Mouse (Mus musculus) hindbrain, embryonic 16.5 days (tissue): ENCODE data around the gene Map3k20. TPM values are rescaled to one million over a fixed set of nuclear protein-coding genes. Genes with fewer than 3 reads are reported as not detected.

Experiments used
- ATAC-seq: fragments of 200-750 bp; cut with Nextera tagmentation; 2 replicates; pipeline ENCODE4 v1.8.0; 2017; ENCODE audit warnings: moderate TSS enrichment, moderate library complexity
- H3K27ac ChIP-seq: fragments of 300-500 bp; sonication (generic); 2 replicates; pipeline ENCODE4 v1.5.1; 2014; ENCODE audit warnings: low read depth, mild to moderate bottlenecking, control low read depth, low read length, moderate library complexity
- H3K27me3 ChIP-seq: fragments of 300-500 bp; sonication (generic); replicated peaks from 2 replicates; pipeline ENCODE4 v1.6.1; 2014; ENCODE audit warnings: low read length; ENCODE audit not compliant: control insufficient read depth, insufficient read depth
- H3K36me3 ChIP-seq: fragments of 300-500 bp; sonication (generic); 2 replicates; pipeline ENCODE4 v1.6.1; 2014; ENCODE audit warnings: mild to moderate bottlenecking, low read length, moderate library complexity, mixed read lengths; ENCODE audit not compliant: control insufficient read depth, insufficient read depth
- H3K4me1 ChIP-seq: fragments of 300-500 bp; sonication (generic); 2 replicates; pipeline ENCODE4 v1.6.1; 2014; ENCODE audit warnings: low read depth, low read length; ENCODE audit not compliant: control insufficient read depth, insufficient read depth
- H3K4me2 ChIP-seq: fragments of 300-500 bp; sonication (generic); 2 replicates; pipeline ENCODE4 v1.6.1; 2014; ENCODE audit warnings: mild to moderate bottlenecking, low read length, control low read depth, moderate library complexity
- H3K4me3 ChIP-seq: fragments of 300-500 bp; sonication (generic); 2 replicates; pipeline ENCODE4 v1.5.1; 2014; ENCODE audit warnings: mild to moderate bottlenecking, low read length, control low read depth, moderate library complexity
- H3K9ac ChIP-seq: fragments of 300-500 bp; sonication (generic); 2 replicates; pipeline ENCODE4 v1.6.1; 2014; ENCODE audit warnings: low read depth, mild to moderate bottlenecking, control low read depth, low read length, moderate library complexity
- H3K9me3 ChIP-seq: fragments of 300-500 bp; sonication (generic); 2 replicates; pipeline ENCODE4 v1.6.1; 2014; ENCODE audit warnings: mild to moderate bottlenecking, low read length, moderate library complexity; ENCODE audit not compliant: control insufficient read depth
- WGBS: fragments of 180-500 bp; shearing (Covaris S2); extraction: QIAGEN DNeasy Blood & Tissue Kit; methylation state at CpG from one replicate; pipeline ENCODE4 v1.1.7; 2014; 5-methylcytosine and 5-hydroxymethylcytosine counted together
- polyA plus RNA-seq: library from polyadenylated mRNA; unstranded; fragments of >200 nt; fragmentation: Nextera tagmentation; extraction: Ambion mirVana; gene quantifications from 2 replicates; pipeline ENCODE4 v1.2.1, GENCODE M21; 2015

Map3k20 gene
- polyA plus RNA-seq, 1 experiment from 2014 or later, result 3.3 TPM

- WGBS, result 80% methylated on average over 6 of the region's 6 CpGs
- Histone ChIP-seq H3K4me2 (no peak overlapping the region), H3K9me3 (no peaks in the 10 kb centered on the region), H3K4me3 (no peak overlapping the region), H3K27ac (no peak overlapping the region), H3K27me3 (no peaks in the 10 kb centered on the region), H3K4me1 (no peaks in the 10 kb centered on the region), H3K9ac (no peak overlapping the region), H3K36me3 (no peaks in the 10 kb centered on the region)
- ATAC-seq, result no peak
Observed at GRCm38 (mm10) chr2:72442825-72443224, 157.4 kb downstream of the Map3k20 start.

- H3K9me3 ChIP-seq, result no peaks in the 10 kb centered on the region
- no peaks in the 10 kb centered on the region for H3K27me3 ChIP-seq
- H3K36me3 ChIP-seq, result no peaks in the 10 kb centered on the region
- H3K4me2 ChIP-seq, result no peak overlapping the region
- ATAC-seq, result no peak
- H3K27ac ChIP-seq, result no peak overlapping the region
- H3K4me1 ChIP-seq, result no peaks in the 10 kb centered on the region
- WGBS, result 83% methylated on average over 3 of the region's 3 CpGs
- no peak overlapping the region for H3K9ac ChIP-seq
- no peak overlapping the region for H3K4me3 ChIP-seq
Observed at GRCm38 (mm10) chr2:72443960-72444359, 158.5 kb downstream of the Map3k20 start.

GRCm38 (mm10) chr2:72446106-72446505 is 160.7 kb downstream of the Map3k20 start:
- Histone ChIP-seq H3K4me3 (no peak overlapping the region), H3K36me3 (no peaks in the 10 kb centered on the region), H3K27me3 (no peaks in the 10 kb centered on the region), H3K9me3 (no peaks in the 10 kb centered on the region), H3K4me1 (no peaks in the 10 kb centered on the region), H3K4me2 (no peak overlapping the region), H3K9ac (no peak overlapping the region), H3K27ac (no peak overlapping the region)
- WGBS, result 95% methylated on average over 3 of the region's 3 CpGs
- no peak for ATAC-seq

DNA sequence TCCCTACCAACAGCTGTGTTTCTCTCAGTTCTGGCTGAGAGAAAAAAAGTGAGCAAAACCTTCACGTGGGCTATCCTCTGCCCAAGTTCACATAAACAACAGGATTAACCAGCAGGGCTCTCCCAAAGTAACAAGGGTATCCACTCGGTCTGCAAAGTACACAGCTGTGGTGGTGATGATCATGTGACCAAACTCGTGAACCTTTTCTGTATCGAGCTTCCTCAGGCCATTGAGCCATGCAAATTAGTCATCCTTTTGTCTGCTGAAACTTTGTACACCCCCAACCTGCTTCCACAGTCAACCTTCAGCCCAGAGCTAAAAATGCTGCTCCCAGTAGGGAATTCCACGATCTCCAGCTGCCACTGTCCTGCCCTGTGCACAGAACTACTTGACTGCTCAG is 161.2 kb downstream of the Map3k20 start:
- no peak for ATAC-seq
- WGBS, result 16% methylated on average over 5 of the region's 5 CpGs
- no peak overlapping the region for H3K27ac ChIP-seq

DNA sequence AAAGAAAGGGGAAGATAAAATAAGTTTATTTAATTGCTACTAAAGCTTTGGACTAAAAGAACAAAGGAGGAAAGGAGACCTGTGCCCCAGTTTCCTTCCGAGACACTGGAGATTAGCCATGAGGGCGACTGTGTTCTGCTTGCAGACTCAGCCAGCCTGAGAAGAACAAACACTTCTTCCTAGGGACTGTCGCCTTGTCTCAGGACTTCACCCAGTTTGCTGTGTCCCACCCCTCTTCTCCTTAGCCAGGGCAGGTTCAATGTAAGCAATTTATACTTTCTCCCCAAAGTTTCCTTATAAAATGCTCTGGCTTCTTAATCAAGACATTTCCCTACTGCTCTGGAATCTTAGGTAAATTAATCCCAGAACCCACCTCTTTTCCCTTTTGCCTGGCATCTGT is 168.1 kb downstream of the Map3k20 start:
- H3K27ac ChIP-seq, result no peak overlapping the region
- H3K9me3 ChIP-seq, result no peaks in the 10 kb centered on the region
- no peak overlapping the region for H3K4me2 ChIP-seq
- H3K4me3 ChIP-seq, result no peak overlapping the region
- no peak overlapping the region for H3K9ac ChIP-seq
- H3K36me3 ChIP-seq, result no peaks in the 10 kb centered on the region
- no peak for ATAC-seq
- H3K27me3 ChIP-seq, result no peaks in the 10 kb centered on the region
- 56% methylated on average over 3 of the region's 3 CpGs for WGBS
- no peaks in the 10 kb centered on the region for H3K4me1 ChIP-seq

More for the DNA sequence above, 161.2 kb downstream of the Map3k20 start:
- no peak overlapping the region for H3K9ac ChIP-seq
- no peaks in the 10 kb centered on the region for H3K27me3 ChIP-seq
- no peak overlapping the region for H3K4me2 ChIP-seq
- H3K4me3 ChIP-seq, result no peak overlapping the region
- no peaks in the 10 kb centered on the region for H3K9me3 ChIP-seq
- no peaks in the 10 kb centered on the region for H3K4me1 ChIP-seq
- H3K36me3 ChIP-seq, result no peaks in the 10 kb centered on the region

DNA sequence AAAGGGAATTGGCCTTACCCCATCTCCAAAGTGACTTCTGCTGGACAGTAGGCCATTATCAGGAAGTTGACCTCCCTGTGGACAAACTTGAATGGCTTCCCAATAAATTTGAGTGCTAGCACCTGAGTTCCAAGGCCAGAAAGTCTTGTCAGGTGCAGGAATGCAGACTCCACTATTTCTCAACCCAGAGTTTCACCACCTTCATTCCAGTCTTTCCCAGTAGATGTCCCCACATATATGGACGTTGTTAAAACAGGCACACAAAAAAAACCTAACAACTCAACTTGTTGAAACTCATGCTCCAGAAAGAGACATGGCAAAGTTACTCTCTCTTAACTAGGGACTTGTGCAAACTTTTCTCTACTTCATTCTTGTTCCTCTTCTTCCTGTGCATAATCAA is 170.8 kb downstream of the Map3k20 start:
- Histone ChIP-seq H3K36me3 (no peaks in the 10 kb centered on the region), H3K9ac (no peak overlapping the region), H3K27ac (no peak overlapping the region), H3K27me3 (no peaks in the 10 kb centered on the region), H3K4me2 (no peak overlapping the region), H3K4me1 (no peaks in the 10 kb centered on the region), H3K9me3 (no peaks in the 10 kb centered on the region), H3K4me3 (no peak overlapping the region)
- 85% methylated on average over 1 of the region's 1 CpGs for WGBS
- no peak for ATAC-seq

GRCm38 (mm10) chr2:72464376-72465014 is 179.1 kb downstream of the Map3k20 start:
- no peaks in the 10 kb centered on the region for H3K36me3 ChIP-seq
- no peaks in the 10 kb centered on the region for H3K4me1 ChIP-seq
- H3K4me3 ChIP-seq, result no peak overlapping the region
- WGBS, result 79% methylated on average over 7 of the region's 7 CpGs
- H3K9ac ChIP-seq, result no peak overlapping the region
- no peaks in the 10 kb centered on the region for H3K9me3 ChIP-seq
- no peak for ATAC-seq
- H3K4me2 ChIP-seq, result no peak overlapping the region
- no peaks in the 10 kb centered on the region for H3K27me3 ChIP-seq
- no peak overlapping the region for H3K27ac ChIP-seq

DNA sequence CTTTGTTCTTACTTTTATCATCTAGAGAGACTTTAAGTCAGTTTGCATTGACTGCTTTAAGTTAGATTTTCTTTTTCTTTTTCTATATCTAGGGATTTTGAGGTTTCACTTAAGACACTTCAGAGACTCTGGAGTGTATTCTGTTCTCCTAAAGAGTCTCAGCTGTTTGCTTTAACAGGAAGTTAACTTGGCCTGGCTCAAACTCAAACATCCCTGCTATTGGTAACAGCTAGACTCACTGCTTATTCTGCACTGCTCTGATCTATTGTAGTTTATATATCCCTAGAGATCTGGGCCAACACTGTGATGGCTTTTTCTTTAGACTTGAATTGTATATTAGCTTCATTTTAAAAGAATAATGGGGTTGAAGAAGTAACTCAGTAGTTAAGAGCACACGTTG is 182.2 kb downstream of the Map3k20 start:
- Histone ChIP-seq H3K36me3 (no peaks in the 10 kb centered on the region), H3K9me3 (no peaks in the 10 kb centered on the region), H3K27ac (no peak overlapping the region), H3K4me3 (no peak overlapping the region), H3K4me1 (no peaks in the 10 kb centered on the region), H3K9ac (no peak overlapping the region), H3K4me2 (no peak overlapping the region), H3K27me3 (no peaks in the 10 kb centered on the region)
- no peak for ATAC-seq
- WGBS, result 71% methylated on average over 1 of the region's 1 CpGs

GRCm38 (mm10) chr2:72471415-72472070 is 186.1 kb downstream of the Map3k20 start:
- no peak for ATAC-seq
- Histone ChIP-seq H3K4me3 (no peak overlapping the region), H3K9me3 (no peaks in the 10 kb centered on the region), H3K27me3 (peaks cover 5% of the 10 kb centered on the region), H3K27ac (no peak overlapping the region), H3K4me1 (peaks cover 4% of the 10 kb centered on the region), H3K9ac (no peak overlapping the region), H3K36me3 (no peaks in the 10 kb centered on the region), H3K4me2 (no peak overlapping the region)
- WGBS, result 85% methylated on average over 16 of the region's 16 CpGs
